Mouse (Mus musculus) cerebellum, adult 2 months (tissue): ENCODE measurements at regions not wholly inside any gene's neighbourhood (a gene's known extent, or its start where the extent isn't known, plus 50 kb on each side); places are given as distances from the start of the nearest gene placed in this dataset.

Experiments
- CTCF ChIP-seq: fragments of 200-500 bp; IDR thresholded peaks from 2 replicates; pipeline ENCODE4 v1.5.1; 2011; ENCODE audit warnings: low read depth, mild to moderate bottlenecking, control low read depth, low read length, moderate library complexity, borderline replicate concordance; ENCODE audit not compliant: insufficient read depth
- POLR2A ChIP-seq: fragments of 200-500 bp; IDR thresholded peaks from 2 replicates; pipeline ENCODE4 v1.6.1; 2011; ENCODE audit warnings: low read length, control low read depth, borderline replicate concordance; ENCODE audit not compliant: insufficient read depth

DNA sequence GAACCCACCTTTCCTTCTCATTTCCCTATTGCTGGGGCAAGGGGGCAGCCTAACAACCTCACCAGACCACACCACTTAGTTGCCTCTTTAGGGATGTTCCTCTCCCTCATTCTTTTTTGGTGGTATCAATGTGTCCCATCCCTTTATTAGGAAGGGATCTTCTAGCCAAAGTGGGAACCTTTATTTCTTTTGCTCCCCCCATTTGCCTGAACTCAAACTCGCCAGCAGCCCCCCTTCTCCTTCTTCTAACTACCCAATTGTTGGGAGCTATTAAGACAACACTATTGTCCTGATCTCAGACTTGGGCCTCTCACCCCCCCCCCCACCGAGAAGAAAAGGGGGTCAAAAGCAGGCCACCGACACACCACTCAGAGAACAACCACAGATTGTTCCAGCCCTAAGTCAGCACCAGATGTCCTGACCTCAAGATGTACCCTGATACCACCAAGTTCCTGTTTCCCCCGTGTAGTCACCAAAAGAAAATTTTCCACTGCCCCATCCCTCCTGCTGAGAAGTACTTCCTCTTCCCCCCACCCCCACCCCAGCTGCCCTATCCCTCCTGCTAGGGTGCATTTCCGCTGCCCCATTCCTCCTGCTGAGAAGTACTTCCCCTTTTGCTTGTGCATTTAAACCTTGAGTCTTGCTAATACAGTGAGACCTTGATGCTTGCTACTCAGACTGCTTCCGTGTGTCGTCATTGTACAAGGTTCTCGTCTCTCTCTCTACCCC is 84.4 kb downstream of the Tmem17 start:
- TF ChIP-seq POLR2A (no peak), CTCF (no peak)
